Mouse (Mus musculus) megakaryocyte, embryonic 14.5 days (primary cell): ENCODE data around the gene Gm12166.

ENCODE experiments used
- FLI1 ChIP-seq: IDR thresholded peaks from 2 replicates; pipeline ENCODE4 v1.6.1; 2012; ENCODE audit warnings: low read length, inconsistent platforms, mixed read lengths
- GATA1 ChIP-seq: IDR thresholded peaks from 3 replicates; pipeline ENCODE4 v1.6.1; 2012; ENCODE audit warnings: mixed read lengths, low read length, inconsistent platforms, borderline replicate concordance

- no peak for TF ChIP-seq FLI1
- no peak for TF ChIP-seq GATA1
These were observed 18.7 kb upstream of the Gm12166 start for GRCm38 (mm10) chr11:46070789-46071188.
